Mouse (Mus musculus) embryonic facial prominence, embryonic 15.5 days (tissue): Measurements from ENCODE around the gene Anp32b. TPM values are rescaled to one million over a fixed set of nuclear protein-coding genes. Genes with fewer than 3 reads are reported as not detected.

Experiments used
- ATAC-seq: fragments of 200-750 bp; cut with Nextera tagmentation; 2 replicates; pipeline ENCODE4 v1.8.0; 2017; ENCODE audit warnings: low read depth, moderate TSS enrichment; ENCODE audit not compliant: insufficient number of reproducible peaks, low FRiP score, low TSS enrichment
- H3K27ac ChIP-seq: fragments of 300-500 bp; sonication (generic); replicated peaks from 2 replicates; pipeline ENCODE4 v1.5.1; 2015; ENCODE audit warnings: mild to moderate bottlenecking, inconsistent platforms
- H3K27me3 ChIP-seq: fragments of 300-500 bp; sonication (generic); 2 replicates; pipeline ENCODE4 v1.6.1; 2015; ENCODE audit warnings: inconsistent platforms
- H3K36me3 ChIP-seq: fragments of 300-500 bp; sonication (generic); 2 replicates; pipeline ENCODE4 v1.6.1; 2015; ENCODE audit warnings: mild to moderate bottlenecking, inconsistent platforms
- H3K4me1 ChIP-seq: fragments of 300-500 bp; sonication (generic); 2 replicates; pipeline ENCODE4 v1.6.1; 2015; ENCODE audit warnings: inconsistent platforms
- H3K4me2 ChIP-seq: fragments of 300-500 bp; sonication (generic); replicated peaks from 2 replicates; pipeline ENCODE4 v1.6.1; 2015; ENCODE audit warnings: mild to moderate bottlenecking, inconsistent platforms
- H3K4me3 ChIP-seq: fragments of 300-500 bp; sonication (generic); replicated peaks from 2 replicates; pipeline ENCODE4 v1.5.1; 2015; ENCODE audit warnings: mild to moderate bottlenecking, inconsistent platforms
- H3K9ac ChIP-seq: fragments of 300-500 bp; sonication (generic); 2 replicates; pipeline ENCODE4 v1.6.1; 2015; ENCODE audit warnings: inconsistent platforms
- H3K9me3 ChIP-seq: fragments of 300-500 bp; sonication (generic); replicated peaks from 2 replicates; pipeline ENCODE4 v1.6.1; 2016; ENCODE audit warnings: inconsistent platforms
- WGBS: fragments of 180-500 bp; shearing (Covaris S2); methylation state at CpG from one replicate; pipeline ENCODE4 v1.1.7; 2015; 5-methylcytosine and 5-hydroxymethylcytosine counted together
- polyA plus RNA-seq: library from polyadenylated mRNA; unstranded; fragments of >200 nt; fragmentation: Nextera tagmentation; extraction: Ambion mirVana; gene quantifications from 2 replicates; pipeline ENCODE4 v1.2.1, GENCODE M21; 2015

Gene Anp32b
- polyA plus RNA-seq, 1 experiment from 2014 or later = 259 TPM

DNA sequence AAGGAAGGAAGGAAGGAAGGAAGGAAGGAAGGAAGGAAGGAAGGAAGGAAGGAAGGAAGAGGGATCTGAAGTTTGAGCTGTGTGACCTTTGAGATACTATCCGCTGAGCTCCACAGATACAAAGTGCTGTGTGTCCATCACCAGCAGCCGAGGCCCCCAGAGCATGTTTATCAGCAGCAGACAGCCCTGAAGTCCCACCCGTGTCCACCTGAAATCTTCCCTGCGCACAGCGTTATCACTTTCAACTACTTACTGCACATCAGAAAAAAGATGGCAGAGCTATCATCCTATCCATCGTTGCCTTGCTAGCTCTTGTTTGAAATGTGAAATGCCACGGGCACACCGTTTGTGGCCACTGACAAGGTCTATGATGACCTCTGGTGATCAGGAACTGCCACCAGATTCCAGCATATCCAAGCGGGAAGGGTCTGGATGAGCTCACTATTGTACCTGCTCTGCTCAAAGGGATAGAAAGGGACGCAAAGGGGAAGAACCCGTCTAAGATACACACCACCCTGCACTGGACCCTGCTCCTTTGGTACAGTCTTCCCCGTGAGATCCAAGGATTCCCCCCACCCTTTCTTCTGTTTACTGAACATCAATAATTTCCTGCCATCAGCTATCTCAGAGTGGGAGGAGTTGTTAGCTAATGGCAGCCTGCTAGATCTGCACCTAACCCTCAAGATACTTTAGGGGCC lies 18.2 kb upstream of the Anp32b start:
- no peaks in the 10 kb centered on the region for H3K9me3 ChIP-seq
- no peak for ATAC-seq
- H3K36me3 ChIP-seq = no peaks in the 10 kb centered on the region
- H3K4me2 ChIP-seq = no peak overlapping the region
- no peaks in the 10 kb centered on the region for H3K27me3 ChIP-seq
- H3K9ac ChIP-seq = no peak overlapping the region
- H3K4me1 ChIP-seq = no peaks in the 10 kb centered on the region
- H3K27ac ChIP-seq = no peak overlapping the region
- 85% methylated on average over 12 of the region's 12 CpGs for WGBS
- no peak overlapping the region for H3K4me3 ChIP-seq

GRCm38 (mm10) chr4:46442501-46442900 lies 8.2 kb upstream of the Anp32b start:
- ATAC-seq = no peak

DNA sequence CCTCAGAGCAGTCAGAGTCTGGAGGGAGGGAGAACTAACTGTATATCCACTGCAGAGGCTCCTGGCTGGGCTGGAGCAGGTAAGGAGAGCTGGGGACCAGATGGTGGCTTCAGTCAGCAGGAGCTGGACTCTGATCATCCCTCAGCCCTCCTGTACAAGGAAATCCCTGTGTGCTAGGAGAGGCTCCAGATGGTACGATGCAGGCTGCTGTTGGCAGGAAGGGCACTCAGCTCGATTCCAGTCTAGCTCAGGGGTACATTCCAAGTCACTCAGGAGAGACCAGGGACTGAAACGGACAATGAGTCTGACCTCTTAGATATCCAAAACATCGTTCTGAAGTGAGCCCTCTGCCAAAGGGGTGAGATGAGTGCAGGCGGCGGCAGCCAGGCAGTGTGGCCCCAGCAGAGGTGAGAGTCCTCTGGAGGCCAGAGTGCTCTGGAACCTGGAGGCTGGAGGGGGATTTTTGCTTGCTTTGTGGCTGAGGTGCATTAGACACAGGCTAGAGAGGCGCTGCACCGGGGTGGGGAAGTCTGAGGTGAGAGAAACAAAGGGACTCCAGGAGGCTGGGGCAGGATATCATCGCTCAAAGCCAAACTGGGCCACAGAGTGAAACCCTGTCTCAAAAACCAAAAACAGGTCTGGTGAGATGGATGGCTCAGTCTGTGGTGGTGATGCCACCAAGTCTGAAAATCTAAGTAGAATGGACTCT lies 5.3 kb upstream of the Anp32b start:
- no peak overlapping the region for H3K27ac ChIP-seq
- H3K9me3 ChIP-seq = no peaks in the 10 kb centered on the region
- H3K9ac ChIP-seq = no peak overlapping the region
- no peaks in the 10 kb centered on the region for H3K4me1 ChIP-seq
- H3K4me3 ChIP-seq = no peak overlapping the region
- 33% methylated on average over 9 of the region's 9 CpGs for WGBS
- no peak overlapping the region for H3K4me2 ChIP-seq
- H3K27me3 ChIP-seq = no peaks in the 10 kb centered on the region
- no peak for ATAC-seq
- H3K36me3 ChIP-seq = no peaks in the 10 kb centered on the region

More at GRCm38 (mm10) chr4:46442501-46442900, 8.2 kb upstream of the Anp32b start:
- Histone ChIP-seq H3K9ac (no peak overlapping the region), H3K9me3 (no peaks in the 10 kb centered on the region), H3K4me3 (no peak overlapping the region), H3K27me3 (no peaks in the 10 kb centered on the region), H3K4me1 (no peaks in the 10 kb centered on the region), H3K36me3 (no peaks in the 10 kb centered on the region), H3K27ac (no peak overlapping the region), H3K4me2 (no peak overlapping the region)
- WGBS = 67% methylated on average over 4 of the region's 4 CpGs

GRCm38 (mm10) chr4:46447461-46447860 lies 3.2 kb upstream of the Anp32b start:
- no peaks in the 10 kb centered on the region for H3K36me3 ChIP-seq
- no peak overlapping the region for H3K4me2 ChIP-seq
- peaks cover 2% of the 10 kb centered on the region; the same call in 1 of the 2 replicates for H3K4me1 ChIP-seq
- H3K9me3 ChIP-seq = no peaks in the 10 kb centered on the region
- H3K4me3 ChIP-seq = no peak overlapping the region
- H3K9ac ChIP-seq = no peak overlapping the region
- H3K27me3 ChIP-seq = no peaks in the 10 kb centered on the region
- 45% methylated on average over 1 of the region's 1 CpGs for WGBS
- no peak overlapping the region for H3K27ac ChIP-seq
- no peak for ATAC-seq

DNA sequence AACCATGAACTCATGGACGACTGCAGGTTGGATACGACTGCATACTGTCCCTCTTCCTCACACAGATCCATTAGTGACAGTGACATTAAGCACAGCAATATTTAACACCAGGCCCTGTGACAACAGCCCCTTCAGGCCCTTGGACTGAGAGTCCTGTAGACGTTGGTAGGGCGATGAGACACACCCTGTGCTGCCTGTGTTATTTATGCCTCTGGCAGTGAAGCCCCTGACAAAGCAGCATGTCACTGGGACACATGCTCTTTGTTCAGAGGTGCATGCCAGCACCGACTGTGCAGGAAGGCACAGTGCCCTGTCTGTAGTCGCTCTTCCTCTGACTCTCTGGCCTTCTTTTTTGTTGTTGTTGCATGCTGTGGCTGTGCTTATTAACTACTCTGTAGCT lies 1.8 kb upstream of the Anp32b start:
- WGBS = 31% methylated on average over 6 of the region's 6 CpGs
- H3K4me2 ChIP-seq = no peak overlapping the region
- H3K9ac ChIP-seq = no peak overlapping the region
- no peak for ATAC-seq
- peaks cover 17% of the 10 kb centered on the region for H3K4me1 ChIP-seq
- no peaks in the 10 kb centered on the region for H3K27me3 ChIP-seq
- H3K4me3 ChIP-seq = no peak overlapping the region
- no peaks in the 10 kb centered on the region for H3K36me3 ChIP-seq
- H3K9me3 ChIP-seq = no peaks in the 10 kb centered on the region
- H3K27ac ChIP-seq = no peak overlapping the region

DNA sequence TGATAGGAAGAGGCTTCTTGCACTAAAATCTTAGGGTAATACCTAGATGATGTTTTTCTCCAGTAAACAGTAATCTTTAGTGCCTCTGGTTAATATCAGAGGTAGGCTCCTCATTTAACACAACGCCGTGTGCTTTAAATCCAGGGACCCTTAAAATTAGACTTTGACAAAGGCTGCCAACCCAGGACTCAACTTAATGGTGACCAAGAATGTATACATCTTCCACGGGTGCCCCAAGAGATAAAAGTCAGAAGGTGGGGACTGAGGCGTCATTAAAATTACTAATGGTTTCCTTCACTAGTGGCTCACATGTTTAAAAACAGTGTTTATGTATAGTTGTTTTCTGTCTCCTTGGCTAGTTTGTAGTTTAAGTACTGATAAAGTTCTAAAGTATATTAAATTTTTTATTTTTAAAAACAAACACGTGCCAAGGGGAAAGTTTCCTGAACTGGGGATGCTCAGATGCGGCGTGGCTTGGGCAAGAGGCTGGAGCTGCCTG lies 633 bp upstream of the Anp32b start:
- Histone ChIP-seq H3K4me1 (peaks cover 27% of the 10 kb centered on the region), H3K27me3 (no peaks in the 10 kb centered on the region), H3K4me3 (peak overlapping the region; percentile 79), H3K9me3 (no peaks in the 10 kb centered on the region), H3K36me3 (no peaks in the 10 kb centered on the region), H3K4me2 (peak overlapping the region; percentile 63), H3K27ac (peak overlapping the region; percentile 99), H3K9ac (peak overlapping the region; percentile 24)
- WGBS = 32% methylated on average over 7 of the region's 7 CpGs
- ATAC-seq = no peak

GRCm38 (mm10) chr4:46451240-46451757 lies 597 bp downstream of the Anp32b start:
- Histone ChIP-seq H3K4me1 (peaks cover 39% of the 10 kb centered on the region), H3K27me3 (no peaks in the 10 kb centered on the region), H3K4me3 (peak overlapping the region; percentile 79), H3K9me3 (no peaks in the 10 kb centered on the region), H3K9ac (peak overlapping the region; percentile 97), H3K27ac (peak overlapping the region; percentile 99), H3K36me3 (no peaks in the 10 kb centered on the region), H3K4me2 (peak overlapping the region; percentile 86)
- ATAC-seq = peak; percentile 55
- under 1% methylated on average over 55 of the region's 70 CpGs for WGBS

GRCm38 (mm10) chr4:46451758-46452480 lies 1.2 kb downstream of the Anp32b start:
- under 1% methylated on average over 89 of the region's 111 CpGs for WGBS
- peak; percentile 26 for ATAC-seq

GRCm38 (mm10) chr4:46452481-46452850 lies 1.8 kb downstream of the Anp32b start:
- ATAC-seq = no peak; the same call in 1 of the 2 replicates
- peak overlapping the region; percentile 79 for H3K4me3 ChIP-seq
- H3K4me1 ChIP-seq = peaks cover 45% of the 10 kb centered on the region
- H3K9me3 ChIP-seq = no peaks in the 10 kb centered on the region
- no peaks in the 10 kb centered on the region for H3K27me3 ChIP-seq
- H3K27ac ChIP-seq = peak overlapping the region; percentile 99
- H3K4me2 ChIP-seq = peak overlapping the region; percentile 86
- WGBS = under 1% methylated on average over 19 of the region's 19 CpGs
- peak overlapping the region; percentile 97 for H3K9ac ChIP-seq
- no peaks in the 10 kb centered on the region for H3K36me3 ChIP-seq

More at GRCm38 (mm10) chr4:46451758-46452480, 1.2 kb downstream of the Anp32b start:
- Histone ChIP-seq H3K9me3 (no peaks in the 10 kb centered on the region), H3K36me3 (no peaks in the 10 kb centered on the region), H3K4me2 (peak overlapping the region; percentile 86), H3K4me3 (peak overlapping the region; percentile 79), H3K9ac (peak overlapping the region; percentile 97), H3K27ac (peak overlapping the region; percentile 99), H3K27me3 (no peaks in the 10 kb centered on the region), H3K4me1 (peaks cover 45% of the 10 kb centered on the region)

DNA sequence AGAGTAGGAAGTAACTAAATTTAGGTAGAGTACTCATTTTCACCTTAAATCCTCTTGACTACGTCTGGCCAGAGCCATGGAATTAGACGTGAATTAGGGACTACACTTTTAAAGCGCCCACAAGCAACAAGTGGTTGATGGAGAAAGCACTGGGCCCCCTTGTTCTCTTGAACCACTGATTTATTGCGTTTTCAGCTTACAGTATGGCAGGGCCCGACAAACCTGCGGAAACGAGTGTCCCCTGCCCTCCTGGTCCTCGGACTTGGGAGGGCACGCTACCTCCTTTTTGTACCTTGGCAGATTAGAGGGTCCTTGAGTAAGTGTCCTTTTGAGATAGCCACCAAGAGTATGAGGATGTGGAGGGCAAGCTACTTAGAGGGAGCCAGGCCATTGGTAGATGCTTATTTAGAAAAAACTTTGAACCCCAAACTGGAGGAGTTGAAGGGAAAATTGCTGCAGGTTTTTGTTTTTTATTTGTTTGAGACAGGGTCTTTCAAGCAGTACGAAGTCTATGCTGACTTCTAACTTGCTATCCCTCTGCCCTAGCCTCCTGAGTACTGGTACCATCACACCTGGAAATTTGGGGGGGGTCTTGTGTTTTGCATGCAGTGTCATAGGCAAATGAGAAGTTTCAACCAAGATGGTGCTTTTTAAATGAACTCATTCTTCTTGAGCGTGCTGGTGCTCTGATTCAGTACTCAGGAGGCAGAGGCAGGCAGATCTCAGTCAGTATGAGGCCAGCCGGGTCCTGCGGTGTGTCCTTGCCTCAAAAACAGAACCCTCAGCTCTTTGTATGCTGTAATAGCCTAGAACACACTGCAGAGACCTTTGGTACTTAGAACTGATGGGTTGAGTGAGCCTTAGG lies 2.4 kb downstream of the Anp32b start:
- 30% methylated on average over 13 of the region's 13 CpGs for WGBS

More for the DNA sequence above, 2.4 kb downstream of the Anp32b start:
- peaks cover 47% of the 10 kb centered on the region for H3K4me1 ChIP-seq
- no peaks in the 10 kb centered on the region for H3K36me3 ChIP-seq
- H3K4me3 ChIP-seq = peak overlapping the region; percentile 79
- H3K27ac ChIP-seq = peak overlapping the region; percentile 99
- H3K9ac ChIP-seq = peak overlapping the region; percentile 97; the same call in 1 of the 2 replicates
- H3K4me2 ChIP-seq = peak overlapping the region; percentile 86
- ATAC-seq = no peak
- H3K27me3 ChIP-seq = no peaks in the 10 kb centered on the region
- H3K9me3 ChIP-seq = no peaks in the 10 kb centered on the region
